22 mouse cellular contexts compared by ENCODE assay signal in genomic region chr10:8199026-8199756, GRCm38 (mm10).
A peak's percentile ranks its signal among the peaks of the same experiment; 100 is the strongest.
DNase-seq lines count a peak whose midpoint lies in the region; ATAC-seq and TF ChIP-seq lines count a peak whose summit lies in the region.
"Had no signal": no experiment of that assay in that cellular context is flagged by ENCODE, and none has a peak within 500 bp of the region (broad histone marks: within the 10 kb centered on the region; RNA-seq: fewer than 3 reads in every experiment).

No protein-coding gene starts in this region.

- H3K36me3 ChIP-seq in forebrain, embryonic 14.5 days (ENCODE audit: control insufficient read depth, insufficient read depth, low read length), result no peaks in the 10 kb centered on the region
- H3K36me3 ChIP-seq in forebrain, embryonic 11.5 days (ENCODE audit: control insufficient read depth, insufficient read depth, low read length), result no peaks in the 10 kb centered on the region
- H3K36me3 ChIP-seq in hindbrain, embryonic 15.5 days, result no peaks in the 10 kb centered on the region
- H3K36me3 ChIP-seq in hindbrain, embryonic 11.5 days (ENCODE audit: control insufficient read depth, insufficient read depth, low read length), result no peaks in the 10 kb centered on the region
- no peaks in the 10 kb centered on the region for H3K36me3 ChIP-seq in midbrain, postnatal 0 days (ENCODE audit: insufficient read depth, low read length)
- no peaks in the 10 kb centered on the region for H3K36me3 ChIP-seq in intestine, embryonic 16.5 days (ENCODE audit: control insufficient read depth, insufficient read depth, low read length)
- H3K36me3 ChIP-seq: embryonic facial prominence, embryonic 13.5 days; G1E; limb, embryonic 10.5 days; limb, embryonic 15.5 days; liver, embryonic 13.5 days had no signal

- peak; percentile 67 for DNase-seq in forebrain, embryonic 14.5 days (ENCODE audit: low spot score)
- DNase-seq in forebrain, embryonic 11.5 days (ENCODE audit: low spot score), result no peak
- no peak for DNase-seq in hindbrain, embryonic 11.5 days (ENCODE audit: low spot score)
- DNase-seq in retina, postnatal 1 day, result peak; percentile 15
- no peak for DNase-seq in retina, embryonic 14.5 days (ENCODE audit: low spot score)
- peak; percentile 81 for DNase-seq in midbrain, postnatal 0 days (ENCODE audit: low spot score)
- DNase-seq: adrenal gland, postnatal 10 days; gastrocnemius, postnatal 10 days; heart, postnatal 14 days; kidney, adult 11 months; kidney, postnatal 14 days; layer of hippocampus, adult 9-11 months; liver, embryonic 13.5 days; lung, adult 2 months; lung, postnatal 10 days; thymus, postnatal 14 days had no signal

- H3K4me1 ChIP-seq in forebrain, embryonic 14.5 days (ENCODE audit: control insufficient read depth, insufficient read depth, low read length), result peaks cover 6% of the 10 kb centered on the region; the same call in 1 of the 2 replicates
- no peaks in the 10 kb centered on the region; the same call in 1 of the 2 replicates for H3K4me1 ChIP-seq in forebrain, embryonic 11.5 days (replicated peaks; ENCODE audit: control insufficient read depth, insufficient read depth, low read length)
- H3K4me1 ChIP-seq in hindbrain, embryonic 15.5 days (replicated peaks), result peaks cover 4% of the 10 kb centered on the region; the same call in 1 of the 2 replicates
- H3K4me1 ChIP-seq in hindbrain, embryonic 11.5 days (replicated peaks; ENCODE audit: control insufficient read depth, insufficient read depth, low read length), result no peaks in the 10 kb centered on the region; the same call in 1 of the 2 replicates
- H3K4me1 ChIP-seq in midbrain, postnatal 0 days (ENCODE audit: insufficient read depth, low read length), result no peaks in the 10 kb centered on the region
- H3K4me1 ChIP-seq in intestine, embryonic 16.5 days (ENCODE audit: control insufficient read depth, insufficient read depth, low read length), result peaks cover 5% of the 10 kb centered on the region; the same call in 1 of the 2 replicates

- H3K4me2 ChIP-seq in forebrain, embryonic 14.5 days (ENCODE audit: low read length), result no peak overlapping the region
- no peak overlapping the region for H3K4me2 ChIP-seq in forebrain, embryonic 11.5 days (ENCODE audit: low read depth, low read length, severe bottlenecking)
- H3K4me2 ChIP-seq in hindbrain, embryonic 15.5 days, result no peak overlapping the region
- no peak overlapping the region for H3K4me2 ChIP-seq in hindbrain, embryonic 11.5 days (replicated peaks; ENCODE audit: low read depth, low read length)
- no peak overlapping the region for H3K4me2 ChIP-seq in midbrain, postnatal 0 days (ENCODE audit: low read depth, low read length, poor library complexity, severe bottlenecking)
- H3K4me2 ChIP-seq in intestine, embryonic 16.5 days (ENCODE audit: low read depth, low read length), result no peak overlapping the region
- H3K4me2 ChIP-seq: embryonic facial prominence, embryonic 13.5 days; limb, embryonic 15.5 days; liver, embryonic 13.5 days had no signal

- H3K4me3 ChIP-seq in forebrain, embryonic 14.5 days (ENCODE audit: low read depth, low read length), result no peak overlapping the region
- no peak overlapping the region for H3K4me3 ChIP-seq in forebrain, embryonic 11.5 days (ENCODE audit: low read depth, low read length)
- H3K4me3 ChIP-seq in hindbrain, embryonic 15.5 days, result no peak overlapping the region
- no peak overlapping the region for H3K4me3 ChIP-seq in hindbrain, embryonic 11.5 days (ENCODE audit: low read depth, low read length)
- no peak overlapping the region for H3K4me3 ChIP-seq in midbrain, postnatal 0 days (ENCODE audit: low read depth, low read length)
- H3K4me3 ChIP-seq in intestine, embryonic 16.5 days (ENCODE audit: low read length), result no peak overlapping the region
- H3K4me3 ChIP-seq: embryonic facial prominence, embryonic 13.5 days; limb, embryonic 10.5 days; limb, embryonic 15.5 days; liver, embryonic 13.5 days had no signal

- ATAC-seq in forebrain, embryonic 14.5 days, result no peak
- no peak for ATAC-seq in forebrain, embryonic 11.5 days (replicated peaks; ENCODE audit: low FRiP score)
- peak; percentile 61; the same call in 1 of the 2 replicates for ATAC-seq in hindbrain, embryonic 15.5 days (ENCODE audit: low FRiP score, low read depth)
- no peak for ATAC-seq in hindbrain, embryonic 11.5 days (ENCODE audit: low FRiP score)
- ATAC-seq in midbrain, postnatal 0 days (ENCODE audit: low FRiP score), result peak; percentile 77
- ATAC-seq in intestine, embryonic 16.5 days, result no peak

- H3K27me3 ChIP-seq in forebrain, embryonic 14.5 days (replicated peaks; ENCODE audit: control insufficient read depth, insufficient read depth, low read length), result no peaks in the 10 kb centered on the region
- H3K27me3 ChIP-seq in forebrain, embryonic 11.5 days (ENCODE audit: control insufficient read depth, insufficient read depth, low read length), result no peaks in the 10 kb centered on the region
- no peaks in the 10 kb centered on the region for H3K27me3 ChIP-seq in hindbrain, embryonic 15.5 days
- H3K27me3 ChIP-seq in hindbrain, embryonic 11.5 days (ENCODE audit: control insufficient read depth, insufficient read depth, low read length), result no peaks in the 10 kb centered on the region
- no peaks in the 10 kb centered on the region for H3K27me3 ChIP-seq in midbrain, postnatal 0 days (ENCODE audit: insufficient read depth, low read length)
- H3K27me3 ChIP-seq in intestine, embryonic 16.5 days (replicated peaks; ENCODE audit: control insufficient read depth, insufficient read depth, low read length), result no peaks in the 10 kb centered on the region
- H3K27me3 ChIP-seq: embryonic facial prominence, embryonic 13.5 days; limb, embryonic 15.5 days; liver, embryonic 13.5 days had no signal

- no peak overlapping the region for H3K27ac ChIP-seq in forebrain, embryonic 14.5 days (ENCODE audit: low read depth, low read length)
- no peak overlapping the region for H3K27ac ChIP-seq in forebrain, embryonic 11.5 days (ENCODE audit: low read depth, low read length)
- H3K27ac ChIP-seq in hindbrain, embryonic 15.5 days (replicated peaks), result 0 out of 2 replicates have a peak overlapping the region, but pooled peaks have one; percentile 30
- no peak overlapping the region for H3K27ac ChIP-seq in hindbrain, embryonic 11.5 days (ENCODE audit: low read depth, low read length)
- H3K27ac ChIP-seq in midbrain, postnatal 0 days (ENCODE audit: low read depth, low read length), result no peak overlapping the region; the same call in 1 of the 2 replicates
- no peak overlapping the region for H3K27ac ChIP-seq in intestine, embryonic 16.5 days (ENCODE audit: low read length)
- H3K27ac ChIP-seq: embryonic facial prominence, embryonic 13.5 days; limb, embryonic 10.5 days; liver, embryonic 13.5 days had no signal

- TF ChIP-seq CTCF in midbrain, postnatal 0 days (IDR thresholded peaks at IDR 0.05), result no peak

- WGBS in forebrain, embryonic 14.5 days, result 92% methylated on average over 9 of the region's 9 CpGs
- WGBS in forebrain, embryonic 11.5 days, result 95% methylated on average over 9 of the region's 9 CpGs
- 92% methylated on average over 9 of the region's 9 CpGs for WGBS in hindbrain, embryonic 15.5 days
- 92% methylated on average over 9 of the region's 9 CpGs for WGBS in hindbrain, embryonic 11.5 days
- WGBS in midbrain, postnatal 0 days, result 92% methylated on average over 9 of the region's 9 CpGs
- 89% methylated on average over 9 of the region's 9 CpGs for WGBS in intestine, embryonic 16.5 days

- H3K9me3 ChIP-seq in forebrain, embryonic 14.5 days (replicated peaks; ENCODE audit: control insufficient read depth, low read length), result no peaks in the 10 kb centered on the region
- H3K9me3 ChIP-seq in forebrain, embryonic 11.5 days (ENCODE audit: control insufficient read depth, low read length), result no peaks in the 10 kb centered on the region
- H3K9me3 ChIP-seq in hindbrain, embryonic 15.5 days, result no peaks in the 10 kb centered on the region
- H3K9me3 ChIP-seq in hindbrain, embryonic 11.5 days (ENCODE audit: control insufficient read depth, low read length), result no peaks in the 10 kb centered on the region
- no peaks in the 10 kb centered on the region for H3K9me3 ChIP-seq in midbrain, postnatal 0 days (ENCODE audit: low read length)
- H3K9me3 ChIP-seq in intestine, embryonic 16.5 days (ENCODE audit: control insufficient read depth, low read length), result no peaks in the 10 kb centered on the region
- H3K9me3 ChIP-seq: embryonic facial prominence, embryonic 13.5 days; G1E; limb, embryonic 10.5 days; limb, embryonic 15.5 days; liver, embryonic 13.5 days had no signal

- H3K9ac ChIP-seq in forebrain, embryonic 14.5 days (ENCODE audit: low read length), result no peak overlapping the region
- H3K9ac ChIP-seq in forebrain, embryonic 11.5 days (ENCODE audit: low read length), result no peak overlapping the region
- no peak overlapping the region for H3K9ac ChIP-seq in hindbrain, embryonic 15.5 days
- no peak overlapping the region for H3K9ac ChIP-seq in hindbrain, embryonic 11.5 days (ENCODE audit: low read depth, low read length)
- no peak overlapping the region for H3K9ac ChIP-seq in midbrain, postnatal 0 days (replicated peaks; ENCODE audit: low read length, poor library complexity, severe bottlenecking)
- H3K9ac ChIP-seq in intestine, embryonic 16.5 days (ENCODE audit: low read depth, low read length), result no peak overlapping the region
- H3K9ac ChIP-seq: embryonic facial prominence, embryonic 13.5 days; limb, embryonic 15.5 days; liver, embryonic 13.5 days had no signal

Comparison
In these comparisons a context has a peak if more than half of its experiments do, and no peak if none do; other contexts are left out.
1. ATAC-seq: peak in hindbrain, embryonic 15.5 days (single experiment) and midbrain, postnatal 0 days (single experiment); none in forebrain, embryonic 14.5 days (single experiment), forebrain, embryonic 11.5 days (single experiment), hindbrain, embryonic 11.5 days (single experiment) and intestine, embryonic 16.5 days (single experiment).
2. DNase-seq: peak in forebrain, embryonic 14.5 days (single experiment), retina, postnatal 1 day (single experiment) and midbrain, postnatal 0 days (single experiment); none in forebrain, embryonic 11.5 days (single experiment), hindbrain, embryonic 11.5 days (single experiment) and retina, embryonic 14.5 days (single experiment).